Mouse (Mus musculus): ENCODE measurements around the gene Arsa. TPM values are rescaled to one million over a fixed set of nuclear protein-coding genes. Genes with fewer than 3 reads are reported as not detected.

Arsa gene
- total and polyA plus RNA-seq, 3 experiments, result 9.1 to 28.1 TPM; not detected in 1

DNA sequence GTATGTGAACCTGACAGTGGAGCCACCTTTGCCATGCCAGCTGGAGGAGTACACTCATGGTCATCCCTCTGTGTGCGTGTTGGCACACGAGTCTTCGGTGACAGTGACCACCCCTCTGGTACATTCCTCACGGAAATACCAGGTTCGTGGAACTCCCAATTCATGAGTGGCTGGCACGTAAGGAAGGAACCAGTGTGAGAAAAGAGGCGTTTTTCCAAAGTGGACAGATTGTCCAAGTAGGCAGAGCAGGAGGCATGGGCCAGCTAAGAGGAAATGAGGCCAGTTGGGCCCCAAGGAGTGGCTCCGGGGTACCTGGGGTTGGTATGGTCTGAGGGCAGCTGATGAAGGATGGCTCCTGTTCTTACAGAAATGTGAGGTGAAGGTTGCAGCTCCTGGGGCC is 48.2 kb upstream of the Arsa start:
- Histone ChIP-seq H3K27ac (ENCODE audit: control insufficient read depth, low read depth, low read length) (no peak overlapping the region), H3K36me3 (ENCODE audit: control insufficient read depth in 1 of 2, insufficient read depth in 2 of 2, low read length in 2 of 2) (no peaks in the 10 kb centered on the region; a peak in 1 of 4 replicates), H3K79me2 (ENCODE audit: control insufficient read depth, insufficient read depth, low read length, poor library complexity) (no peaks in the 10 kb centered on the region), H3K9me3 (replicated peaks; ENCODE audit: insufficient read depth, low read length) (no peaks in the 10 kb centered on the region), H3K27me3 (ENCODE audit: control insufficient read depth in 1 of 2, insufficient read depth in 2 of 2, low read length in 2 of 2) (no peaks in the 10 kb centered on the region), H3K4me3 (ENCODE audit: control insufficient read depth in 1 of 2, insufficient read depth in 1 of 2, low read depth in 2 of 2, low read length in 2 of 2) (no peak overlapping the region), H3K4me1 (ENCODE audit: control insufficient read depth in 1 of 2, insufficient read depth in 2 of 2, low read length in 2 of 2) (no peaks in the 10 kb centered on the region), H3K9ac (ENCODE audit: control insufficient read depth, low read depth, low read length, poor library complexity, severe bottlenecking) (no peak overlapping the region)
- no peak for DNase-seq (ENCODE audit: low read depth, low spot score)
- TF ChIP-seq CHD2 (IDR thresholded peaks at IDR 0.05; ENCODE audit: low read length) (no peak), TCF12 (IDR thresholded peaks at IDR 0.05; ENCODE audit: low read depth, low read length) (no peak), RCOR1 (IDR thresholded peaks at IDR 0.05; ENCODE audit: low read depth, low read length) (no peak)

DNA sequence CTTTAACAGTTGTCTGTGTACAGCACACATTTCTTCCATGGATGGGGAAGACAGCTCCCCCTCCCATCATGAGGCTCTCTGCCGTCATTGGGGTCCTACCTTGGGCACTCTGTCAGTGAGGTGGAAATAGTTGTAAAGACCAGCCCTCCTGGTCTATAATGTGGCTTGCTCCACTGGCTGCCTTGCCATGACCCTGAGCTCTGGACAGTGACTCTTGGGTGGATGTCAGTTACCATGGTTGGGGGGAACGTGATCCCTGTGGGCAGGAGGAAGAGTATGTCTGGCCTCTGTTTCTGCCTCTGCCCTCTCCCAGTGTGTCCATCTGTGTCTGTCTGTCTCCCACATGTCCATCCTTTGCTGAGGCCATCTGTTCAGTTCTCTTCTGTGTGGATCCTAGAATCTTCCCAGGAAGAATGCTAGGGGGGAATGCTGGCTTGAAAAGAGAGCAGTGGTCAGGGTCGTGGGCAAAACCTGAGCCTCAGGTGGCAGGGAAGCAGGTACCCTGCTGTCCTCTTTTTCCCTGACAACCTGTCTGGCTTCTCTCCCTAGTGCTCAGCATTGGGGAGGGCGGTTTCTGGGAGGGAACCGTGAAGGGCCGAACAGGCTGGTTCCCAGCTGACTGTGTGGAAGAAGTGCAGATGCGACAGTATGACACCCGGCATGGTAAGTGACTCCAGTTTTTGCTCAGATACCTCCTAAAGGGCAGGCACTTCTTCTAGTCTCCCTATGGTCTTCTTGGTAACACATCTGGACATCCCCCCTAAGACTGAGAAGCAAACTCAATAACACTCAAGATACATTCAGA is 47.6 kb upstream of the Arsa start:
- DNase-seq (ENCODE audit: low read depth, low spot score), result no peak
- H3K79me2 ChIP-seq (ENCODE audit: control insufficient read depth, insufficient read depth, low read length, poor library complexity), result no peaks in the 10 kb centered on the region
- no peaks in the 10 kb centered on the region for H3K27me3 ChIP-seq (ENCODE audit: control insufficient read depth in 1 of 2, insufficient read depth in 2 of 2, low read length in 2 of 2)
- no peak overlapping the region for H3K4me3 ChIP-seq (ENCODE audit: control insufficient read depth in 1 of 2, insufficient read depth in 1 of 2, low read depth in 2 of 2, low read length in 2 of 2)
- no peak overlapping the region for H3K9ac ChIP-seq (ENCODE audit: control insufficient read depth, low read depth, low read length, poor library complexity, severe bottlenecking)
- peaks cover 0 to 1% of the 10 kb centered on the region in 2 experiments; a peak in 2 of 4 replicates for H3K36me3 ChIP-seq (ENCODE audit: control insufficient read depth in 1 of 2, insufficient read depth in 2 of 2, low read length in 2 of 2)
- no peaks in the 10 kb centered on the region for H3K4me1 ChIP-seq (ENCODE audit: control insufficient read depth in 1 of 2, insufficient read depth in 2 of 2, low read length in 2 of 2)
- H3K27ac ChIP-seq (ENCODE audit: control insufficient read depth, low read depth, low read length), result no peak overlapping the region
- no peak for TF ChIP-seq RCOR1 (IDR thresholded peaks at IDR 0.05; ENCODE audit: low read depth, low read length)
- no peak for TF ChIP-seq KAT2A (conservative IDR thresholded peaks at IDR 0.05; ENCODE audit: low read depth, low read length)
- TF ChIP-seq SMC3 (IDR thresholded peaks at IDR 0.05; ENCODE audit: low read depth, low read length), result no peak
- no peaks in the 10 kb centered on the region for H3K9me3 ChIP-seq (replicated peaks; ENCODE audit: insufficient read depth, low read length)

DNA sequence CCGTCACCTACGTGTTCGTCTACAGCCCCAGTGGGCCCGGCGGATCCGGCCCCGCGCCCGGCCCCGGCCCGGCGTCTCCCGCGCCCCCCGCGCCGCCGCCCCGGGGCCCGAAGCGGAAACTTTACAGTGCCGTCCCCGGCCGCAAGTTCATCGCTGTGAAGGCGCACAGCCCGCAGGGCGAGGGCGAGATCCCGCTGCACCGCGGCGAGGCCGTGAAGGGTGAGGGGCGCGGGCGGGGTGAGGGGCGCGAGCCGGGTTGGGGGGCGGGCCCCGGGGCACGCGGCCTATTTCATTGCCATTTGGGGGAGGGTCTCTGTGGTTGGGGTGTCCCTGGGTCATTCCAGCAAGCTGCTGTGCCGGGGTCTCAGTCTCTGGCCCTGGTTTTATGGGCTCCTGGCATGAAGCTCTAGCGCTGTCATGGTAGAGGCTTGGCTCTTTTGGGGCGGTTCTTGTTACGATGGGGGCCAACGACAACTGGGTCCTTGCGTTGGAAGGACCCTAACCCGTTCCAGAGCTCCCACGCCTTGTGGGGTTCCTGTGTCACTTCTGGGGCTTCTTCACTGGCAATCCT is 46.9 kb upstream of the Arsa start:
- TF ChIP-seq ZKSCAN1 (IDR thresholded peaks at IDR 0.05; ENCODE audit: low read depth, low read length), result no peak
- TF ChIP-seq JUND (IDR thresholded peaks at IDR 0.05; ENCODE audit: low read depth, low read length), result no peak
- no peak for TF ChIP-seq MAX (IDR thresholded peaks at IDR 0.05; ENCODE audit: low read length)
- TF ChIP-seq SMC3 (IDR thresholded peaks at IDR 0.05; ENCODE audit: low read depth, low read length), result no peak
- no peak for TF ChIP-seq NELFE (IDR thresholded peaks at IDR 0.05; ENCODE audit: low read depth, low read length)
- no peak for TF ChIP-seq NRF1 (IDR thresholded peaks at IDR 0.05; ENCODE audit: insufficient read depth, low read depth, low read length, poor library complexity, severe bottlenecking)

More for the DNA sequence above, 46.9 kb upstream of the Arsa start:
- Histone ChIP-seq H3K27ac (ENCODE audit: control insufficient read depth, low read depth, low read length) (no peak overlapping the region), H3K36me3 (ENCODE audit: control insufficient read depth in 1 of 2, insufficient read depth in 2 of 2, low read length in 2 of 2) (peaks cover 0 to 2% of the 10 kb centered on the region in 2 experiments; a peak in 2 of 4 replicates), H3K9me3 (replicated peaks; ENCODE audit: insufficient read depth, low read length) (no peaks in the 10 kb centered on the region), H3K4me1 (ENCODE audit: control insufficient read depth in 1 of 2, insufficient read depth in 2 of 2, low read length in 2 of 2) (no peaks in the 10 kb centered on the region), H3K9ac (ENCODE audit: control insufficient read depth, low read depth, low read length, poor library complexity, severe bottlenecking) (no peak overlapping the region), H3K4me3 (ENCODE audit: control insufficient read depth in 1 of 2, insufficient read depth in 1 of 2, low read depth in 2 of 2, low read length in 2 of 2) (no peak overlapping the region), H3K79me2 (ENCODE audit: control insufficient read depth, insufficient read depth, low read length, poor library complexity) (no peaks in the 10 kb centered on the region), H3K27me3 (ENCODE audit: control insufficient read depth in 1 of 2, insufficient read depth in 2 of 2, low read length in 2 of 2) (no peaks in the 10 kb centered on the region)
- no peak for DNase-seq (ENCODE audit: low read depth, low spot score)

All from MEL (cell line).